14 mouse cellular contexts compared by ENCODE assay signal in genomic region chr7:117589820-117590219, GRCm38 (mm10).
"Had no signal": no experiment of that assay in that cellular context is flagged by ENCODE, and none has a peak within 500 bp of the region (broad histone marks: within the 10 kb centered on the region; RNA-seq: fewer than 3 reads in every experiment).

No protein-coding gene starts in this region.

- DNase-seq: right cerebral cortex, adult 18-20 months; right cerebral cortex, postnatal 14 days; right cerebral cortex, postnatal 25 days; right cerebral cortex, postnatal 4 days; spleen, adult 18-20 months; thymus, adult 18-20 months; thymus, adult 2 months; thymus, postnatal 14 days; thymus, postnatal 25 days; thymus, postnatal 36 days; thymus, postnatal 4 days had no signal

- H3K9ac ChIP-seq: neural tube, embryonic 15.5 days; stomach, embryonic 15.5 days had no signal

- H3K9me3 ChIP-seq: neural tube, embryonic 15.5 days; stomach, embryonic 15.5 days had no signal

- H3K27me3 ChIP-seq: neural tube, embryonic 15.5 days; stomach, embryonic 15.5 days had no signal

- H3K4me3 ChIP-seq: neural tube, embryonic 15.5 days; stomach, embryonic 15.5 days had no signal

- H3K36me3 ChIP-seq: stomach, embryonic 15.5 days had no signal

- H3K27ac ChIP-seq: neural tube, embryonic 15.5 days; stomach, embryonic 15.5 days; stomach, postnatal 0 days had no signal

- H3K4me1 ChIP-seq: stomach, embryonic 15.5 days had no signal

- H3K4me2 ChIP-seq: neural tube, embryonic 15.5 days; stomach, embryonic 15.5 days had no signal
